Mouse (Mus musculus): ENCODE measurements around the gene Fam129a.

- TF ChIP-seq CTCF (IDR thresholded peaks at IDR 0.05; ENCODE audit: control insufficient read depth, insufficient read depth, insufficient read length): no peak
- TF ChIP-seq FOSL1 (IDR thresholded peaks at IDR 0.05; ENCODE audit: insufficient read depth, low read length, poor library complexity, severe bottlenecking): no peak
- no peak for TF ChIP-seq USF1 (IDR thresholded peaks at IDR 0.05; ENCODE audit: low read depth)
- TF ChIP-seq CEBPB (IDR thresholded peaks at IDR 0.05; ENCODE audit: low read depth): no peak
Measured at GRCm38 (mm10) chr1:151699363-151699762, 128.4 kb downstream of the Fam129a start.

Data from C2C12 (cell line).